Mouse (Mus musculus) intestine, embryonic 15.5 days (tissue): ENCODE data around the gene Gm20441. TPM values are rescaled to one million over a fixed set of nuclear protein-coding genes. Genes with fewer than 3 reads are reported as not detected.

ENCODE experiments used
- ATAC-seq: fragments of 200-750 bp; cut with Nextera tagmentation; 2 replicates; pipeline ENCODE4 v1.8.0; 2017; ENCODE audit warnings: moderate TSS enrichment, moderate library complexity
- H3K27ac ChIP-seq: fragments of 300-500 bp; sonication (generic); 2 replicates; pipeline ENCODE4 v1.5.1; 2015; ENCODE audit warnings: mild to moderate bottlenecking, inconsistent platforms
- H3K27me3 ChIP-seq: fragments of 300-500 bp; sonication (generic); replicated peaks from 2 replicates; pipeline ENCODE4 v1.6.1; 2015; ENCODE audit warnings: inconsistent platforms
- H3K36me3 ChIP-seq: fragments of 300-500 bp; sonication (generic); 2 replicates; pipeline ENCODE4 v1.6.1; 2015; ENCODE audit warnings: inconsistent platforms
- H3K4me1 ChIP-seq: fragments of 300-500 bp; sonication (generic); replicated peaks from 2 replicates; pipeline ENCODE4 v1.6.1; 2015; ENCODE audit warnings: inconsistent platforms
- H3K4me2 ChIP-seq: fragments of 300-500 bp; sonication (generic); replicated peaks from 2 replicates; pipeline ENCODE4 v1.6.1; 2015; ENCODE audit warnings: mild to moderate bottlenecking, inconsistent platforms
- H3K4me3 ChIP-seq: fragments of 300-500 bp; sonication (generic); replicated peaks from 2 replicates; pipeline ENCODE4 v1.5.1; 2015; ENCODE audit warnings: inconsistent platforms
- H3K9ac ChIP-seq: fragments of 300-500 bp; sonication (generic); 2 replicates; pipeline ENCODE4 v1.6.1; 2015; ENCODE audit warnings: inconsistent platforms
- H3K9me3 ChIP-seq: fragments of 300-500 bp; sonication (generic); 2 replicates; pipeline ENCODE4 v1.6.1; 2016; ENCODE audit warnings: inconsistent platforms
- WGBS: fragments of 180-500 bp; shearing (Covaris S2); methylation state at CpG from one replicate; pipeline ENCODE4 v1.1.7; 2015; 5-methylcytosine and 5-hydroxymethylcytosine counted together
- polyA plus RNA-seq: library from polyadenylated mRNA; unstranded; fragments of >200 nt; fragmentation: Nextera tagmentation; extraction: Ambion mirVana; gene quantifications from 2 replicates; pipeline ENCODE4 v1.2.1, GENCODE M21; 2015

Gene Gm20441
- polyA plus RNA-seq, 1 experiment from 2014 or later = not detected

DNA sequence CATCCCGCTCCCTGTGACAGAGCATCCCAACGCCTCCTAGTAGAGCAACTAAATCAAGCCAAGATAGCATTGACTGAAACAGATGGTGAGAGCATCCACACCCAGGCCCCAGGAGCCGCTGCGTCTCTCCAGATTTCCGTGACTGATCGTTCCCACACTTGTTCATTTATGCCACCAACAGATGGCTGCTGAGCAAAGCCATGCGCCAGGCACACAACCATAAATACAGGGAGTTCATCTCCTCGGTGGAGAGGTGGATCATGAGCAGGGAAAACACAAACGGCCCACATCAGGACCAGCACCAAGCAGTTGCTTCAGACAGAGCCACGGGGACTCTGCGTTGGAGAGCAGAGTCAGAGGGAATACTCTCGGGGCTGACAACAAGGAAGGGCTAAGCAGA is 37.4 kb downstream of the Gm20441 start:
- Histone ChIP-seq H3K9ac (no peak overlapping the region), H3K4me3 (no peak overlapping the region)

DNA sequence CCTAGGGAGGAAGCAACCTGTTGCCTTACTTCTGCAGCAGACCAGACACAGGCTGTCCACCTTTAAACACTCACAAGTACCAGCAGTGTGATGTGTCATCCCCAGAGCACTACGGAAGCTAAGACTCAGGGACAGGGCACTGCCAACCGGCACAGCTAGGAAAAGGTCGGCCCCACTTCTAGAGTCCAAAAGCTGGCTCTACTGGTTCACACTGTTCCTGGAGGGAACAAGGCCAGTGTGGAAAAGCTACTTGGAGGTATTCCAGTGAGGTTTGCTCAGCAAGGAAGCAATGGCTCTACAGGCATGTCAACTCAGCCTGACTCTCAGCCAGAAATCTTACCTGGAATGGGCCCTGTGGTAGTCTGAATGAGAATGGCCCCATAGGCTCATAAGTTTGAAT is 39.9 kb downstream of the Gm20441 start:
- Histone ChIP-seq H3K4me2 (no peak overlapping the region), H3K9ac (no peak overlapping the region), H3K36me3 (peaks cover 39% of the 10 kb centered on the region), H3K9me3 (no peaks in the 10 kb centered on the region), H3K4me1 (no peaks in the 10 kb centered on the region), H3K27ac (no peak overlapping the region), H3K4me3 (no peak overlapping the region), H3K27me3 (no peaks in the 10 kb centered on the region)
- ATAC-seq = no peak
- WGBS = 94% methylated on average over 3 of the region's 3 CpGs

More for the DNA sequence above, 37.4 kb downstream of the Gm20441 start:
- 91% methylated on average over 12 of the region's 12 CpGs for WGBS
- Histone ChIP-seq H3K4me2 (no peak overlapping the region), H3K4me1 (no peaks in the 10 kb centered on the region), H3K27ac (no peak overlapping the region), H3K36me3 (peaks cover 47% of the 10 kb centered on the region), H3K27me3 (no peaks in the 10 kb centered on the region), H3K9me3 (no peaks in the 10 kb centered on the region)
- no peak for ATAC-seq

- Histone ChIP-seq H3K36me3 (peaks cover 42% of the 10 kb centered on the region), H3K27me3 (no peaks in the 10 kb centered on the region)
- ATAC-seq = no peak
Observed at GRCm38 (mm10) chr10:75725449-75725848, 55.3 kb downstream of the Gm20441 start.

More at GRCm38 (mm10) chr10:75725449-75725848, 55.3 kb downstream of the Gm20441 start:
- no peak overlapping the region for H3K27ac ChIP-seq
- H3K4me3 ChIP-seq = no peak overlapping the region
- WGBS = 91% methylated on average over 7 of the region's 7 CpGs
- no peaks in the 10 kb centered on the region for H3K4me1 ChIP-seq
- no peak overlapping the region for H3K4me2 ChIP-seq
- no peak overlapping the region for H3K9ac ChIP-seq
- no peaks in the 10 kb centered on the region for H3K9me3 ChIP-seq

Other genes with a start within 250 kb of the Gm20441 start
- 2.1 and 2.7 TPM in 2 replicates for gene Lrrc75b, start 220.6 kb downstream of the Gm20441 start, polyA plus RNA-seq
- 46.5 and 63.7 TPM in 2 replicates for gene Ggt1, start 219.3 kb downstream of the Gm20441 start, polyA plus RNA-seq
- gene Ggt5, start 191.6 kb downstream of the Gm20441 start, polyA plus RNA-seq = 7.5 and 7.9 TPM in 2 replicates
- 13.4 and 13.9 TPM in 2 replicates for gene Susd2, start 136.9 kb downstream of the Gm20441 start, polyA plus RNA-seq
- 29.0 and 32.6 TPM in 2 replicates for gene Cabin1, start 16.6 kb downstream of the Gm20441 start, polyA plus RNA-seq
- gene Ddt, start 7.5 kb downstream of the Gm20441 start, polyA plus RNA-seq = 74.7 and 76.1 TPM in 2 replicates
- gene Gstt3, start 460 bp upstream of the Gm20441 start, polyA plus RNA-seq = 38.7 and 40.3 TPM in 2 replicates
- gene Gstt1, start 17.6 kb upstream of the Gm20441 start, polyA plus RNA-seq = 15.0 and 16.6 TPM in 2 replicates
- not detected in 2 replicates for gene Gstt4, start 41.6 kb upstream of the Gm20441 start, polyA plus RNA-seq
- gene Gstt2, start 56.5 kb upstream of the Gm20441 start, polyA plus RNA-seq = 57.5 and 63.1 TPM in 2 replicates
- gene Mif, start 79.3 kb upstream of the Gm20441 start, polyA plus RNA-seq = 2,230 and 2,305 TPM in 2 replicates
- gene Derl3, start 112.5 kb upstream of the Gm20441 start, polyA plus RNA-seq = 4.4 and 8.5 TPM in 2 replicates
- 170 and 171 TPM in 2 replicates for gene Smarcb1, start 140.7 kb upstream of the Gm20441 start, polyA plus RNA-seq
- gene Chchd10, start 152.2 kb upstream of the Gm20441 start, polyA plus RNA-seq = 171 and 215 TPM in 2 replicates
- 30.1 and 32.2 TPM in 2 replicates for gene Mmp11, start 155.5 kb upstream of the Gm20441 start, polyA plus RNA-seq
- gene Gm867, start 159.7 kb upstream of the Gm20441 start, polyA plus RNA-seq = 0.30 and 0.47 TPM in 2 replicates
- 0.57 and 0.89 TPM in 2 replicates for gene Vpreb3, start 162.1 kb upstream of the Gm20441 start, polyA plus RNA-seq
- not detected in 2 replicates for gene Gm5134, start 173.6 kb upstream of the Gm20441 start, polyA plus RNA-seq